Mouse (Mus musculus) midbrain, embryonic 10.5 days (tissue): ENCODE measurements around the gene Lcn2. TPM values are rescaled to one million over a fixed set of nuclear protein-coding genes. Genes with fewer than 3 reads are reported as not detected.

Source experiments
- DNase-seq: peaks from one replicate; pipeline ENCODE4 v3.0.0-alpha.2; 2017; ENCODE audit warnings: low spot score
- H3K27ac ChIP-seq: fragments of 300-500 bp; sonication (generic); replicated peaks from 2 replicates; pipeline ENCODE4 v1.5.1; 2016; ENCODE audit warnings: mild to moderate bottlenecking
- H3K27me3 ChIP-seq: fragments of 300-500 bp; sonication (generic); 2 replicates; pipeline ENCODE4 v1.6.1; 2016; ENCODE audit warnings: low read depth, mild to moderate bottlenecking; ENCODE audit not compliant: poor library complexity, severe bottlenecking
- H3K36me3 ChIP-seq: fragments of 300-500 bp; sonication (generic); 2 replicates; pipeline ENCODE4 v1.6.1; 2016; ENCODE audit warnings: mild to moderate bottlenecking, moderate library complexity
- H3K4me1 ChIP-seq: fragments of 300-500 bp; sonication (generic); 2 replicates; pipeline ENCODE4 v1.6.1; 2016
- H3K4me3 ChIP-seq: fragments of 300-500 bp; sonication (generic); 2 replicates; pipeline ENCODE4 v1.5.1; 2016; ENCODE audit warnings: mild to moderate bottlenecking, moderate library complexity
- H3K9me3 ChIP-seq: fragments of 300-500 bp; sonication (generic); replicated peaks from 2 replicates; pipeline ENCODE4 v1.6.1; 2016; ENCODE audit warnings: mild to moderate bottlenecking
- WGBS: fragments of 180-500 bp; shearing (Covaris S2); methylation state at CpG from one replicate; pipeline ENCODE4 v1.1.7; 2016; 5-methylcytosine and 5-hydroxymethylcytosine counted together
- polyA plus RNA-seq: library from polyadenylated mRNA; unstranded; fragments of >200 nt; fragmentation: Nextera tagmentation; extraction: Ambion mirVana; gene quantifications from 2 replicates; pipeline ENCODE4 v1.2.1, GENCODE M21; 2016

The Lcn2 gene
- polyA plus RNA-seq, 1 experiment from 2014 or later: not detected

- H3K9me3 ChIP-seq: no peaks in the 10 kb centered on the region
- peaks cover 15% of the 10 kb centered on the region for H3K4me1 ChIP-seq
- no peak overlapping the region for H3K4me3 ChIP-seq
- DNase-seq: no peak
- 0 out of 2 replicates have a peak overlapping the region, but pooled peaks have one; percentile 49 for H3K27ac ChIP-seq
- no peaks in the 10 kb centered on the region for H3K36me3 ChIP-seq
- H3K27me3 ChIP-seq: peaks cover 8% of the 10 kb centered on the region
- WGBS: 80% methylated on average over 10 of the region's 10 CpGs
Measured at GRCm38 (mm10) chr2:32344056-32344455, 44.0 kb downstream of the Lcn2 start.

- WGBS: 94% methylated on average over 2 of the region's 2 CpGs
- no peak for DNase-seq
- H3K36me3 ChIP-seq: no peaks in the 10 kb centered on the region
- no peak overlapping the region for H3K4me3 ChIP-seq
- no peaks in the 10 kb centered on the region for H3K9me3 ChIP-seq
- H3K27ac ChIP-seq: no peak overlapping the region
- H3K4me1 ChIP-seq: peaks cover 15% of the 10 kb centered on the region
- H3K27me3 ChIP-seq: peaks cover 7% of the 10 kb centered on the region; the same call in 1 of the 2 replicates
Measured at GRCm38 (mm10) chr2:32343351-32343671, 44.7 kb downstream of the Lcn2 start.

- H3K36me3 ChIP-seq: peaks cover 5% of the 10 kb centered on the region; the same call in 1 of the 2 replicates
- DNase-seq: no peak
- H3K4me1 ChIP-seq: peaks cover 15% of the 10 kb centered on the region
- 69% methylated on average over 6 of the region's 6 CpGs for WGBS
- H3K27me3 ChIP-seq: peaks cover 7% of the 10 kb centered on the region; the same call in 1 of the 2 replicates
- H3K27ac ChIP-seq: peak overlapping the region; percentile 24
- no peaks in the 10 kb centered on the region for H3K9me3 ChIP-seq
- H3K4me3 ChIP-seq: no peak overlapping the region
Measured at GRCm38 (mm10) chr2:32342539-32343350, 45.3 kb downstream of the Lcn2 start.

- H3K9me3 ChIP-seq: no peaks in the 10 kb centered on the region
- H3K4me3 ChIP-seq: no peak overlapping the region
- peaks cover 8% of the 10 kb centered on the region; the same call in 1 of the 2 replicates for H3K36me3 ChIP-seq
- WGBS: 84% methylated on average over 4 of the region's 4 CpGs
- no peak overlapping the region for H3K27ac ChIP-seq
- no peak for DNase-seq
- peaks cover 15% of the 10 kb centered on the region for H3K4me1 ChIP-seq
- H3K27me3 ChIP-seq: peaks cover 7% of the 10 kb centered on the region; the same call in 1 of the 2 replicates
Measured at GRCm38 (mm10) chr2:32342039-32342438, 46.0 kb downstream of the Lcn2 start.

- H3K27me3 ChIP-seq: peaks cover 7% of the 10 kb centered on the region; the same call in 1 of the 2 replicates
- 92% methylated on average over 4 of the region's 4 CpGs for WGBS
- DNase-seq: no peak
- peaks cover 15% of the 10 kb centered on the region for H3K4me1 ChIP-seq
- no peaks in the 10 kb centered on the region for H3K9me3 ChIP-seq
- no peak overlapping the region for H3K4me3 ChIP-seq
- H3K27ac ChIP-seq: no peak overlapping the region
- H3K36me3 ChIP-seq: peaks cover 8% of the 10 kb centered on the region; the same call in 1 of the 2 replicates
Measured at GRCm38 (mm10) chr2:32341634-32341939, 46.5 kb downstream of the Lcn2 start.

GRCm38 (mm10) chr2:32340836-32341633 lies 47.0 kb downstream of the Lcn2 start:
- Histone ChIP-seq H3K36me3 (peaks cover 10% of the 10 kb centered on the region; the same call in 1 of the 2 replicates), H3K27me3 (peaks cover 12% of the 10 kb centered on the region; the same call in 1 of the 2 replicates), H3K4me3 (no peak overlapping the region), H3K27ac (no peak overlapping the region), H3K9me3 (no peaks in the 10 kb centered on the region), H3K4me1 (peaks cover 17% of the 10 kb centered on the region)
- no peak for DNase-seq
- WGBS: 85% methylated on average over 13 of the region's 13 CpGs

- Histone ChIP-seq H3K27ac (no peak overlapping the region), H3K27me3 (peaks cover 21% of the 10 kb centered on the region), H3K4me1 (peaks cover 19% of the 10 kb centered on the region), H3K9me3 (no peaks in the 10 kb centered on the region), H3K4me3 (no peak overlapping the region), H3K36me3 (peaks cover 19% of the 10 kb centered on the region)
- WGBS: 37% methylated on average over 26 of the region's 26 CpGs
- no peak for DNase-seq
Measured at GRCm38 (mm10) chr2:32339912-32340642, 48.0 kb downstream of the Lcn2 start.

GRCm38 (mm10) chr2:32335888-32336287 lies 52.2 kb downstream of the Lcn2 start:
- DNase-seq: no peak
- WGBS: 52% methylated on average over 15 of the region's 15 CpGs
- H3K27me3 ChIP-seq: peaks cover 36% of the 10 kb centered on the region
- no peak overlapping the region for H3K27ac ChIP-seq
- H3K36me3 ChIP-seq: peaks cover 22% of the 10 kb centered on the region
- no peak overlapping the region for H3K4me3 ChIP-seq
- H3K9me3 ChIP-seq: no peaks in the 10 kb centered on the region
- H3K4me1 ChIP-seq: peaks cover 4% of the 10 kb centered on the region

Other genes starting within 250 kb of the Lcn2 start
- 41.5 and 57.6 TPM in 2 replicates for gene Prrc2b, start 237.2 kb downstream of the Lcn2 start, polyA plus RNA-seq
- gene Pomt1, start 151.7 kb downstream of the Lcn2 start, polyA plus RNA-seq: 27.4 and 30.3 TPM in 2 replicates
- 91.4 and 91.7 TPM in 2 replicates for gene Uck1, start 128.1 kb downstream of the Lcn2 start, polyA plus RNA-seq
- gene Golga2, start 100.9 kb downstream of the Lcn2 start, polyA plus RNA-seq: 16.7 and 21.1 TPM in 2 replicates
- gene Swi5, start 100.2 kb downstream of the Lcn2 start, polyA plus RNA-seq: 536 and 538 TPM in 2 replicates
- gene Ciz1, start 35.9 kb downstream of the Lcn2 start, polyA plus RNA-seq: 60.5 and 69.8 TPM in 2 replicates
- gene Dnm1, start 34.9 kb downstream of the Lcn2 start, polyA plus RNA-seq: 9.0 and 12.2 TPM in 2 replicates
- gene 1110008P14Rik, start 6.3 kb downstream of the Lcn2 start, polyA plus RNA-seq: 39.4 and 44.3 TPM in 2 replicates
- gene Ptges2, start 7.6 kb upstream of the Lcn2 start, polyA plus RNA-seq: 26.2 and 28.8 TPM in 2 replicates
- 5.9 and 6.4 TPM in 2 replicates for gene Naif1, start 62.2 kb upstream of the Lcn2 start, polyA plus RNA-seq
- gene Slc25a25, start 63.2 kb upstream of the Lcn2 start, polyA plus RNA-seq: 29.2 and 35.7 TPM in 2 replicates
- gene Fam102a, start 147.1 kb upstream of the Lcn2 start, polyA plus RNA-seq: 6.8 and 7.9 TPM in 2 replicates
- gene Dpm2, start 182.6 kb upstream of the Lcn2 start, polyA plus RNA-seq: 113 and 116 TPM in 2 replicates
- 1.9 and 2.8 TPM in 2 replicates for gene Pip5kl1, start 186.5 kb upstream of the Lcn2 start, polyA plus RNA-seq
- gene 9430097D07Rik, start 187.4 kb upstream of the Lcn2 start, polyA plus RNA-seq: 0.17 and 0.22 TPM in 2 replicates
- gene St6galnac4, start 198.8 kb upstream of the Lcn2 start, polyA plus RNA-seq: 15.9 and 17.1 TPM in 2 replicates
- 10.8 and 11.9 TPM in 2 replicates for gene St6galnac6, start 211.5 kb upstream of the Lcn2 start, polyA plus RNA-seq
- 26.4 and 30.3 TPM in 2 replicates for gene Ak1, start 233.5 kb upstream of the Lcn2 start, polyA plus RNA-seq